Mouse (Mus musculus) lung, embryonic 16.5 days (tissue): Measurements from ENCODE around the gene Zmiz2. TPM values are rescaled to one million over a fixed set of nuclear protein-coding genes. Genes with fewer than 3 reads are reported as not detected.
A peak's percentile ranks its signal among the peaks of the same experiment; 100 is the strongest.
"Not testable (repeated sequence)": the region's sequence is repeated elsewhere in the genome, so short reads cannot be mapped to it uniquely, and the experiment has no call there.

ENCODE experiments used
- ATAC-seq: fragments of 200-750 bp; cut with Nextera tagmentation; 2 replicates; pipeline ENCODE4 v1.8.0; 2017; ENCODE audit warnings: low read depth, mild to moderate bottlenecking, moderate library complexity
- H3K27ac ChIP-seq: fragments of 300-500 bp; sonication (generic); 2 replicates; pipeline ENCODE4 v1.5.1; 2014; ENCODE audit warnings: mild to moderate bottlenecking, control low read depth, low read length
- H3K27me3 ChIP-seq: fragments of 300-500 bp; sonication (generic); 2 replicates; pipeline ENCODE4 v1.6.1; 2014; ENCODE audit warnings: low read depth, low read length, mixed read lengths; ENCODE audit not compliant: control insufficient read depth, insufficient read depth
- H3K36me3 ChIP-seq: fragments of 300-500 bp; sonication (generic); 2 replicates; pipeline ENCODE4 v1.6.1; 2014; ENCODE audit warnings: low read length; ENCODE audit not compliant: control insufficient read depth, insufficient read depth
- H3K4me1 ChIP-seq: fragments of 300-500 bp; sonication (generic); replicated peaks from 2 replicates; pipeline ENCODE4 v1.6.1; 2014; ENCODE audit warnings: low read length, mixed read lengths; ENCODE audit not compliant: control insufficient read depth, insufficient read depth
- H3K4me2 ChIP-seq: fragments of 300-500 bp; sonication (generic); 2 replicates; pipeline ENCODE4 v1.6.1; 2014; ENCODE audit warnings: low read depth, low read length, control low read depth
- H3K4me3 ChIP-seq: fragments of 300-500 bp; sonication (generic); 2 replicates; pipeline ENCODE4 v1.5.1; 2014; ENCODE audit warnings: mild to moderate bottlenecking, low read length, control low read depth
- H3K9ac ChIP-seq: fragments of 300-500 bp; sonication (generic); 2 replicates; pipeline ENCODE4 v1.6.1; 2014; ENCODE audit warnings: low read length, control low read depth
- H3K9me3 ChIP-seq: fragments of 300-500 bp; sonication (generic); 2 replicates; pipeline ENCODE4 v1.6.1; 2016; ENCODE audit warnings: low read length; ENCODE audit not compliant: control insufficient read depth
- WGBS: fragments of 180-500 bp; shearing (Covaris S2); extraction: QIAGEN DNeasy Blood & Tissue Kit; methylation state at CpG from one replicate; pipeline ENCODE4 v1.1.7; 2014; 5-methylcytosine and 5-hydroxymethylcytosine counted together
- polyA plus RNA-seq: library from polyadenylated mRNA; unstranded; fragments of >200 nt; fragmentation: Nextera tagmentation; extraction: Ambion mirVana; gene quantifications from 2 replicates; pipeline ENCODE4 v1.2.1, GENCODE M21; 2015

Zmiz2 gene
- polyA plus RNA-seq, 1 experiment from 2014 or later: 9.3 TPM

DNA sequence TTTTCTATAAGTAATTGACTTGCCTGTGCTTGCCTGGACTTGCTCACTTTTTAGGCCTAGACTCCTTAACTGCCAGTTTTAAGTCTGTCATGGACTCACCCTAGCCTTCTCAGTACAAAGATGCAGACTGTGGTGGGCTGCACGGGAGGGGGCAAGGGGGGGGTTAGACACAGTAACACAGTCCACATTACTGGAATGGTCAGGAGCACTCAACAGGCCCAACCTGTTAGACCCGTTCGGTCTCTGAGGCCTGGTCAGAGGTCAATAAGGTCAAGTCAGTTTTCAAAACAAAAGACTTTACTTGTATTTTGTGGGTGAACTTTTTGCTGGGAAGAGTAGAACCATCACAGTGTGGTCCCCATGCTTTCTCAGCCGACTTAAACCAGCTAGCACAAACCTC lies 21.7 kb upstream of the Zmiz2 start:
- no peaks in the 10 kb centered on the region for H3K36me3 ChIP-seq
- no peak for ATAC-seq
- H3K4me2 ChIP-seq: no peak overlapping the region
- no peak overlapping the region for H3K9ac ChIP-seq
- no peaks in the 10 kb centered on the region for H3K9me3 ChIP-seq
- no peaks in the 10 kb centered on the region for H3K4me1 ChIP-seq
- H3K27ac ChIP-seq: no peak overlapping the region
- no peaks in the 10 kb centered on the region for H3K27me3 ChIP-seq
- no peak overlapping the region for H3K4me3 ChIP-seq
- 53% methylated on average over 4 of the region's 4 CpGs for WGBS

- not testable (repeated sequence) for H3K9me3 ChIP-seq, H3K36me3 ChIP-seq, ATAC-seq, H3K27me3 ChIP-seq, H3K4me3 ChIP-seq, H3K27ac ChIP-seq, H3K9ac ChIP-seq, H3K4me2 ChIP-seq, H3K4me1 ChIP-seq
- WGBS: 88% methylated on average over 5 of the region's 5 CpGs
These were observed 20.9 kb upstream of the Zmiz2 start for GRCm38 (mm10) chr11:6367986-6368385.

GRCm38 (mm10) chr11:6371376-6372155 lies 17.3 kb upstream of the Zmiz2 start:
- ATAC-seq: no peak
- Histone ChIP-seq H3K9me3 (no peaks in the 10 kb centered on the region), H3K27ac (no peak overlapping the region), H3K9ac (no peak overlapping the region), H3K4me2 (no peak overlapping the region), H3K4me3 (no peak overlapping the region), H3K36me3 (no peaks in the 10 kb centered on the region), H3K27me3 (no peaks in the 10 kb centered on the region), H3K4me1 (no peaks in the 10 kb centered on the region)
- WGBS: 79% methylated on average over 11 of the region's 11 CpGs

- WGBS: 84% methylated on average over 9 of the region's 9 CpGs
- Histone ChIP-seq H3K36me3 (no peaks in the 10 kb centered on the region), H3K4me2 (no peak overlapping the region), H3K27me3 (no peaks in the 10 kb centered on the region), H3K9me3 (no peaks in the 10 kb centered on the region), H3K27ac (no peak overlapping the region), H3K9ac (no peak overlapping the region), H3K4me1 (no peaks in the 10 kb centered on the region), H3K4me3 (no peak overlapping the region)
- ATAC-seq: no peak
These were observed 16.1 kb upstream of the Zmiz2 start for GRCm38 (mm10) chr11:6372784-6373183.

DNA sequence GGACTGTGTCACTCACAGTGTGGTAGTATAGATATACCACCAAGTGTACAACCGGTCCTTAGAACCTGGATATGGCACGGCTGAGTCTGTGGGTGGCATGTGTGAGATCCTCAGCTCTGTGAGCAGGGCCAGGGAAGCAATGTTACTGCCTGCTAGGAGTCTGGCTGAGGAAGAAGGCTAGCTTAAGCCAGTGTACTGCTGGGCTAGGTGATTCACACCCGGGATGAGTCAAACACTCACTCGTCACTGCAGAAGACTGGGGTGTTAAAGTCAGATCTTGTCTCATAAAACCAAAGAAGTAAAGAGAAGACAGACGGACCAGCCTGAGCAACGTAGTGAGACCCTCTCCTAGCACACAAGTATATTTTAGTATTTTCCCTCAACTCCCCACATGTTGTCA lies 8.0 kb upstream of the Zmiz2 start:
- Histone ChIP-seq H3K9me3 (no peaks in the 10 kb centered on the region), H3K4me2 (no peak overlapping the region), H3K27me3 (no peaks in the 10 kb centered on the region), H3K4me1 (no peaks in the 10 kb centered on the region), H3K36me3 (no peaks in the 10 kb centered on the region), H3K4me3 (no peak overlapping the region), H3K27ac (no peak overlapping the region), H3K9ac (no peak overlapping the region)
- 73% methylated on average over 6 of the region's 6 CpGs for WGBS
- ATAC-seq: no peak

DNA sequence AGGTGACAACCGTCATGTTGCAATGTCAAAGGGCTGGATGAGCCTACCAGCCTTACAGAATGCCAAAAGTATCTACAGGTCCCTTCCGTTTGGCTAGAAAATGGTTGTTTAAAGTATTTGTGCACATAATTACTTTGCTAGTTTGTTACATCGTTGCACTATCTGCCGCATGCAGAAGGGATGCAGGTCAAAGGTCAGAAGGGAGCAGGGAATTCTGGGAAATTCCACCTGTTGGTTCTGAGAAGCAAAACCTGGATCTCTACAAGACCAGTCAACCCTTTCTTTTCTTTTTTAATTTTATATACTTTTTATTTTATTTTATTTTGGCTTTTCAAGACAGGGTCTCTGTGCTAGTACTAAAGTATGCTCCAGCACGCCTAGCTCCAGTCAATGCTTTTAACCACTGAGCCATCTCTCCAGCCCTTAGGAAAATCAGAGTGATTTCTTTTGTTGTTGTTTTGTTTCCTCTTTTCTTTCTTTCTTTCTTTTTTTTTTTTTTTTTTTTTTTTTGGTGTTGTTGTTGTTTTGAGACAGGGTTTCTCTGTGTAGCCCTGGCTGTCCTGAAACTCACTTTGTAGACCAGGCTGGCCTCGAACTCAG lies 648 bp upstream of the Zmiz2 start:
- H3K9ac ChIP-seq: no peak overlapping the region; the same call in 1 of the 2 replicates
- ATAC-seq: no peak

GRCm38 (mm10) chr11:6389483-6389921 lies 628 bp downstream of the Zmiz2 start:
- Histone ChIP-seq H3K27me3 (no peaks in the 10 kb centered on the region), H3K4me3 (peak overlapping the region; percentile 91), H3K9ac (peak overlapping the region; percentile 93), H3K27ac (peak overlapping the region; percentile 98), H3K4me2 (peak overlapping the region; percentile 78), H3K36me3 (no peaks in the 10 kb centered on the region), H3K4me1 (peaks cover 11% of the 10 kb centered on the region), H3K9me3 (no peaks in the 10 kb centered on the region)
- peak; percentile 18 for ATAC-seq
- WGBS: under 1% methylated on average over 29 of the region's 43 CpGs

More for the DNA sequence above, 648 bp upstream of the Zmiz2 start:
- no peaks in the 10 kb centered on the region for H3K27me3 ChIP-seq
- H3K27ac ChIP-seq: peak overlapping the region; percentile 98
- peaks cover 9% of the 10 kb centered on the region for H3K4me1 ChIP-seq
- no peaks in the 10 kb centered on the region for H3K36me3 ChIP-seq
- 86% methylated on average over 6 of the region's 6 CpGs for whole genome bisulfite sequencing
- no peaks in the 10 kb centered on the region for H3K9me3 ChIP-seq
- H3K4me3 ChIP-seq: peak overlapping the region; percentile 91
- peak overlapping the region; percentile 78 for H3K4me2 ChIP-seq

GRCm38 (mm10) chr11:6390376-6391053 lies 1.6 kb downstream of the Zmiz2 start:
- no peak overlapping the region for H3K27ac ChIP-seq
- peak overlapping the region; percentile 78 for H3K4me2 ChIP-seq
- no peaks in the 10 kb centered on the region for H3K27me3 ChIP-seq
- ATAC-seq: no peak
- peak overlapping the region; percentile 91 for H3K4me3 ChIP-seq
- peaks cover 11% of the 10 kb centered on the region for H3K4me1 ChIP-seq
- H3K9me3 ChIP-seq: no peaks in the 10 kb centered on the region
- H3K9ac ChIP-seq: peak overlapping the region; percentile 93; the same call in 1 of the 2 replicates
- WGBS: 74% methylated on average over 8 of the region's 8 CpGs
- peaks cover 5% of the 10 kb centered on the region; the same call in 1 of the 2 replicates for H3K36me3 ChIP-seq
